Mouse (Mus musculus) kidney, adult 18-20 months (tissue): Measurements from ENCODE around the gene Nt5dc3.

Experiments used
- DNase-seq: peaks from one replicate; pipeline ENCODE4 v3.0.0; 2021

Gene Nt5dc3

DNA sequence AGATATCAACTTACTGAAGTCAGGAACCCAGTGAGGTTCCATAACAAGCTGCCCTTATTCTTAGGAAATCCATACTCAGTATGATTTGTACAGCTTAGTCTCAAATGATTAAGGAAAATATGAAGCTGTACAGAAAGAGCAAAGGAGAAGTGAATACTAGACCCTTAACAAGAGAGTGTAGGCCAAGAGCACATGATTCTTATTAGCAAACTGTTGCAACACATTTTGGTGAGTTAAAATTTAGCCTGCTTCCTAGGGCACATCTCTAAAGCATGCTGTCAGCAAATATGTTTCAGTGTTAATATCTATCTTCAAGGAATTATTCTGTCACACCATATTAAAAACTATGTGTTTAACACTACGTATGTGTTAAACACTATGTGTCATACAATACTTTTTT is 107.6 kb downstream of the Nt5dc3 start:
- DNase-seq = no peak
